ENCODE assay signal across 9 mouse cellular contexts in genomic region chr7:46376172-46377007, GRCm38 (mm10). TPM values are rescaled to one million over a fixed set of nuclear protein-coding genes. Genes with fewer than 3 reads are reported as not detected.
DNase-seq lines count a peak whose midpoint lies in the region; ATAC-seq and TF ChIP-seq lines count a peak whose summit lies in the region.
"Had no signal": no experiment of that assay in that cellular context is flagged by ENCODE, and none has a peak within 500 bp of the region (broad histone marks: within the 10 kb centered on the region; RNA-seq: fewer than 3 reads in every experiment).

TSS of gene Myod1 (plus strand) at chr7:46376474.

- peaks cover 0 to 2% of the 10 kb centered on the region in 2 experiments; a peak in 1 of 4 replicates for H3K4me1 ChIP-seq in ES-E14 (ENCODE audit: control insufficient read depth in 2 of 2, insufficient read depth in 2 of 2, low read length in 2 of 2, poor library complexity in 1 of 2)
- H3K4me1 ChIP-seq in midbrain, embryonic 13.5 days (replicated peaks), result peaks cover 26% of the 10 kb centered on the region
- H3K4me1 ChIP-seq in liver, embryonic 11.5 days (replicated peaks; ENCODE audit: control insufficient read depth, insufficient read depth, low read length), result no peaks in the 10 kb centered on the region

- 0 out of 2 replicates have a peak, but pooled peaks have one; percentile 10 for ATAC-seq in midbrain, embryonic 13.5 days
- ATAC-seq in erythroid progenitor cell, adult 5-6 weeks (replicated peaks; ENCODE audit: low FRiP score, poor library complexity, severe bottlenecking), result no peak
- no peak for ATAC-seq in liver, embryonic 11.5 days (replicated peaks; ENCODE audit: low FRiP score)

- H3K9me3 ChIP-seq in ES-E14 (ENCODE audit: control insufficient read depth, insufficient read depth, low read depth, low read length), result no peaks in the 10 kb centered on the region
- no peaks in the 10 kb centered on the region for H3K9me3 ChIP-seq in midbrain, embryonic 13.5 days
- H3K9me3 ChIP-seq in liver, embryonic 11.5 days (ENCODE audit: control insufficient read depth, low read length), result no peaks in the 10 kb centered on the region

- WGBS in midbrain, embryonic 13.5 days, result 4% methylated on average over 44 of the region's 44 CpGs
- WGBS in liver, embryonic 11.5 days, result 8% methylated on average over 44 of the region's 44 CpGs

- intact Hi-C loops in gastrocnemius, postnatal 14 days (cut with DNase I; ENCODE audit: low total_unique reads), result no loop called here

- no peaks in the 10 kb centered on the region for H3K36me3 ChIP-seq in ES-E14 (ENCODE audit: control insufficient read depth, insufficient read depth, low read length, poor library complexity, severe bottlenecking)
- no peaks in the 10 kb centered on the region for H3K36me3 ChIP-seq in midbrain, embryonic 13.5 days
- no peaks in the 10 kb centered on the region for H3K36me3 ChIP-seq in liver, embryonic 11.5 days (ENCODE audit: control insufficient read depth, insufficient read depth, low read length)

- H3K9ac ChIP-seq in ES-E14 (ENCODE audit: insufficient read depth, low read depth, low read length, poor library complexity, severe bottlenecking), result no peak within 1 kb of the TSS
- H3K9ac ChIP-seq in midbrain, embryonic 13.5 days (replicated peaks), result no peak within 1 kb of the TSS
- H3K9ac ChIP-seq in liver, embryonic 11.5 days (ENCODE audit: low read depth, low read length), result no peak within 1 kb of the TSS

- peak within 1 kb of the TSS; percentile 42 to 49; a peak in 3 of 4 replicates for H3K4me3 ChIP-seq in ES-E14 (ENCODE audit: insufficient read depth in 1 of 2, low read depth in 1 of 2, low read length in 2 of 2, poor library complexity in 1 of 2, severe bottlenecking in 1 of 2)
- H3K4me3 ChIP-seq in midbrain, embryonic 13.5 days (replicated peaks), result peak within 1 kb of the TSS; percentile 26
- no peak within 1 kb of the TSS for H3K4me3 ChIP-seq in liver, embryonic 11.5 days (ENCODE audit: low read depth, low read length)

- H3K27ac ChIP-seq in ES-E14 (ENCODE audit: insufficient read depth, low read depth, low read length, poor library complexity, severe bottlenecking), result no peak within 1 kb of the TSS
- H3K27ac ChIP-seq in midbrain, embryonic 13.5 days, result no peak within 1 kb of the TSS
- no peak within 1 kb of the TSS for H3K27ac ChIP-seq in liver, embryonic 11.5 days (ENCODE audit: low read depth, low read length)

- in situ Hi-C loops in ES-E14 (cut with MboI; ENCODE audit: low sequenced_read_pairs in 2 of 2, unreplicated experiment in 2 of 2), result loop anchor here (25.0 kb wide), 1 partner anchor 186 kb away; no protein-coding TSS in a partner anchor

- peak; percentile 88 for DNase-seq in heart, adult 11 months
- no peak for DNase-seq in heart, postnatal 4 days
- no peak for DNase-seq in ES-E14 (ENCODE audit: low read depth, low spot score)
- peak; percentile 88 for DNase-seq in gastrocnemius, postnatal 14 days
- DNase-seq in right cerebral cortex, postnatal 4 days, result no peak
- no peak for DNase-seq in liver, embryonic 11.5 days (ENCODE audit: low spot score)
- DNase-seq: kidney, postnatal 36 days had no signal

- H3K27me3 ChIP-seq in midbrain, embryonic 13.5 days, result peaks cover 76% of the 10 kb centered on the region
- peaks cover 64% of the 10 kb centered on the region for H3K27me3 ChIP-seq in liver, embryonic 11.5 days (replicated peaks; ENCODE audit: control insufficient read depth, insufficient read depth, low read length)

- H3K4me2 ChIP-seq in midbrain, embryonic 13.5 days (replicated peaks), result peak within 1 kb of the TSS; percentile 50
- no peak within 1 kb of the TSS; the same call in 1 of the 2 replicates for H3K4me2 ChIP-seq in liver, embryonic 11.5 days

TF ChIP-seq in ES-E14, 5 proteins besides CTCF, POLR2A, EP300 and RAD21:
- no peak for TF ChIP-seq ZC3H11A (IDR thresholded peaks at IDR 0.05; ENCODE audit: borderline replicate concordance, low read depth, low read length)
- TF ChIP-seq CHD2 (IDR thresholded peaks at IDR 0.05; ENCODE audit: low read depth, low read length), result no peak
- no peak for TF ChIP-seq HCFC1 (IDR thresholded peaks at IDR 0.05; ENCODE audit: borderline replicate concordance, insufficient read depth, low read length)
- TF ChIP-seq ZNF384 (IDR thresholded peaks at IDR 0.05; ENCODE audit: low read depth, low read length), result no peak
- TF ChIP-seq MAFK (IDR thresholded peaks at IDR 0.05; ENCODE audit: insufficient read depth, low read depth, low read length), result no peak

RNA-seq across cellular contexts. Expression of gene Myod1, which starts in this region (rescaled TPM):
- total RNA-seq in heart, postnatal 4 days (2021), result not detected
- not detected in 2 replicates for total RNA-seq in ES-E14 (2012; rRNA removed)
- 10 to 100 TPM; 24.3 to 30.6 TPM for total RNA-seq in gastrocnemius, postnatal 14 days (2021)
- polyA plus RNA-seq in midbrain, embryonic 13.5 days (2015; fragmentation: Nextera tagmentation; extraction: Ambion mirVana), result not detected in 2 replicates
- not detected in 2 replicates for total RNA-seq in erythroid progenitor cell, adult 5-6 weeks (2015; ENCODE audit: low replicate concordance)
- total RNA-seq in erythroid progenitor cell, adult 5-6 weeks (2017; ENCODE audit: low replicate concordance), result not detected in 2 replicates
- polyA plus RNA-seq in liver, embryonic 11.5 days (2014; fragmentation: Nextera tagmentation; extraction: Ambion mirVana), result 2.1 and 2.3 TPM in 2 replicates

Comparison
In these comparisons a context has a peak if more than half of its experiments do, and no peak if none do; other contexts are left out.
1. RNA of gene Myod1 (total RNA-seq): 24.3 to 30.6 TPM in gastrocnemius, postnatal 14 days; not detected in heart, postnatal 4 days, not detected in ES-E14 and not detected in erythroid progenitor cell, adult 5-6 weeks; every median in the first group is over 10 times any median in the second.
2. DNase-seq: peak in heart, adult 11 months (single experiment) and gastrocnemius, postnatal 14 days (single experiment); none in heart, postnatal 4 days (single experiment), ES-E14 (single experiment), right cerebral cortex, postnatal 4 days (single experiment) and liver, embryonic 11.5 days (single experiment).
3. Peak in ATAC-seq, H3K4me3 ChIP-seq and H3K4me2 ChIP-seq in midbrain, embryonic 13.5 days; RNA of the gene not detected or under 1 TPM.